Comparison of ENCODE assay signal across 8 mouse cellular contexts in the genomic region with DNA sequence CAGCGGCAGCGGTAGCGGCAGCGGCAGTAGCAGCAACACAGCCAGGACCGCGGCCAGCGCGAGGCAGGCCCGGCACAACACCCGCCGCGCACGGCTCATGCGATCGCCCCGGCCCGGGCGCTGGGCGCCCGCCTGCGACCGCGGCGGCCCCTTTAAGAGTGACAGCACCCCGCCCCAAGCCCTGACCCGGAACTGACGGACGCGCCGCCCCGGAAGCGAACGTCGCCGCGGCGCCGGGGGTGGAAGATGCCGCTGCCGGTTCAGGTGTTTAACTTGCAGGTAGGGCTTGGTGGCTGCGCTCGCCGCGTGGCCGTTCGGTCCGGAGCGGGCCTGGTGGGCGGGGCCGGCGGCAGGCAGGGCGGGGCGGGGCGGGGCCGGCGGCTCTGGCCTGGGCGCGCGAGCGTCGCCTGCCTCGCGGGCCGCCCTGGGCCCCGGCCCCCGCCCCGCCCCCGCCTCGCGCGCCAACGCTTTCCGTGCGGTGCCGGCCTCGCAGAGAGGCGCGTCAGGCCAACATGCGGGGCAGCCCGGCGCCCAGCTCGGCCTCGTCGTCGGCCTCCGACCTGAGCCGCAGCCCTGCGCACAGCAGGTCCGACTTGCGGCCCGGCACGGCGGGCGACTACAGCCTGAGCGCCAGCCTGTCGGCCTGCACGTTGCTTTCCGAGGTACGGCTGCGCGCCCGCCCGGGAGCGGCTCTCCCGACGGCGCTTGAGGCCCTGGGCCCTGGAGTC. TPM values are rescaled to one million over a fixed set of nuclear protein-coding genes. Genes with fewer than 3 reads are reported as not detected.
DNase-seq lines count a peak whose midpoint lies in the region; TF ChIP-seq lines count a peak whose summit lies in the region.

A gene (minus strand): TSS at position 144 of the 728 bp plus-strand sequence.
A gene (plus strand): TSS at position 209 of the 728 bp plus-strand sequence.

- H3K9me3 ChIP-seq in hindbrain, embryonic 10.5 days, result no peaks in the 10 kb centered on the region

- H3K36me3 ChIP-seq in hindbrain, embryonic 10.5 days, result peaks cover 58% of the 10 kb centered on the region

- no peak for TF ChIP-seq CTCF in cerebellum, adult 2 months (IDR thresholded peaks at IDR 0.05; ENCODE audit: borderline replicate concordance, insufficient read depth, low read depth, low read length)

- TF ChIP-seq POLR2A in cerebellum, adult 2 months (IDR thresholded peaks at IDR 0.05; ENCODE audit: borderline replicate concordance, insufficient read depth, low read length), result peak; percentile 29; the same call in 1 of the 2 replicates

- H3K27ac ChIP-seq in cerebellum, adult 2 months (ENCODE audit: insufficient read depth, low read length), result peak within 1 kb of the TSS; percentile 91
- H3K27ac ChIP-seq in hindbrain, embryonic 10.5 days, result peak within 1 kb of the TSS; percentile 89

- peak within 1 kb of the TSS; percentile 77 for H3K4me3 ChIP-seq in cerebellum, adult 2 months (replicated peaks; ENCODE audit: insufficient read depth, low read depth, low read length)
- peak within 1 kb of the TSS; percentile 99 for H3K4me3 ChIP-seq in hindbrain, embryonic 10.5 days

- H3K27me3 ChIP-seq in cerebellum, adult 2 months (ENCODE audit: control insufficient read depth, insufficient read depth, low read length), result no peaks in the 10 kb centered on the region
- peaks cover 12% of the 10 kb centered on the region for H3K27me3 ChIP-seq in hindbrain, embryonic 10.5 days (ENCODE audit: insufficient read depth, poor library complexity, severe bottlenecking)

- peak; percentile 49 for DNase-seq in MEL-GATA-1-ER (ENCODE audit: extremely low read depth, low read depth)
- peak; percentile 85 to 88 for DNase-seq in cerebellum, adult 2 months
- peak; percentile 63 for DNase-seq in forelimb bud, embryonic 11.5 days (ENCODE audit: low read depth, low spot score)
- peak; percentile 84 for DNase-seq in hindbrain, embryonic 10.5 days (ENCODE audit: low spot score)
- peak; percentile 75 to 81 for DNase-seq in layer of hippocampus, postnatal 14 days (ENCODE audit: low spot score in 2 of 2)
- peak; percentile 84 for DNase-seq in lung, postnatal 14 days
- DNase-seq in retina, embryonic 14.5 days (ENCODE audit: low spot score), result peak; percentile 81
- peak; percentile 84 to 85 for DNase-seq in thymus, postnatal 36 days

- peaks cover 21% of the 10 kb centered on the region for H3K4me1 ChIP-seq in cerebellum, adult 2 months (ENCODE audit: control insufficient read depth, insufficient read depth, low read length)
- peaks cover 32% of the 10 kb centered on the region for H3K4me1 ChIP-seq in hindbrain, embryonic 10.5 days (replicated peaks)

- 1% methylated on average over 83 of the region's 107 CpGs for WGBS in cerebellum, adult 2 months
- under 1% methylated on average over 106 of the region's 107 CpGs for WGBS in hindbrain, embryonic 10.5 days

RNA-seq across cellular contexts. Expression of the first gene that starts in this region (rescaled TPM):
- polyA plus RNA-seq in cerebellum, adult 2 months (2012; rRNA removed), result 106 and 113 TPM in 2 replicates
- polyA plus RNA-seq in hindbrain, embryonic 10.5 days (2016; fragmentation: Nextera tagmentation; extraction: Ambion mirVana), result 46.4 and 63.7 TPM in 2 replicates
- 10 to 100 TPM; 79.0 to 81.2 TPM for total RNA-seq in layer of hippocampus, postnatal 14 days (2021)

RNA-seq across cellular contexts. Expression of the second gene that starts in this region (rescaled TPM):
- polyA plus RNA-seq in cerebellum, adult 2 months (2012; rRNA removed), result 238 and 248 TPM in 2 replicates
- polyA plus RNA-seq in hindbrain, embryonic 10.5 days (2016; fragmentation: Nextera tagmentation; extraction: Ambion mirVana), result 276 and 285 TPM in 2 replicates
- total RNA-seq in layer of hippocampus, postnatal 14 days (2021), result 100 to 1,000 TPM; 137 to 138 TPM

Comparison
In these comparisons a context has a peak if more than half of its experiments do, and no peak if none do; other contexts are left out.
1. Peak in every context shown above with its lines: DNase-seq, H3K4me3 ChIP-seq and H3K27ac ChIP-seq.